Mouse (Mus musculus): ENCODE measurements at regions not wholly inside any gene's neighbourhood (a gene's known extent, or its start where the extent isn't known, plus 50 kb on each side); places are given as distances from the start of the nearest gene placed in this dataset.
"Not testable (repeated sequence)": the region's sequence is repeated elsewhere in the genome, so short reads cannot be mapped to it uniquely, and the experiment has no call there.

DNA sequence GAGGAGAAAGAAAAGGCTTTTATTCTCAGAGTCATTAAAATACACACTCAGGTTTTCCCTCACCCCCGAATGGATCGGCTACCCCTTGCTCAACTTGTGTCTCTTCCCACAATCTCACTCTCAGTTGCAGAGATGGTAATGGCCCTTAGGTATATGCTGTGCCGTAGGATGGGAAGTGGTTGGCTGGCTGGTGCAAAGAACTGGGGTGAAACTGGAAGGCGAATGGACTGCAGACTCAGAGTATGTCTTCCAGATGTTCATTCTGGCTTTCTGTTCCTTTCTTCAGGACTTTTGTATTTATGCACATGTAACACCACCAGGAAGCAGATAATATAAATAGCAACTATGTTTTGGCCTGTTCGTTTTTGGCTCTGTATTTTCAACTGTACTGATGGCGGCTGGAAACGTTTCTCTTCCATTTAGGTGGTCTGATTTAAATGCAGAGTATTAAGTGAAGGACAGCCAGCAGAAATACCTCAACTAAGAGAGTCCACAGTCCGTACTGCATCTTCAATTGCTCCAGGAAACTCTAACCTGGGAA is 188.0 kb upstream of the Daam1 start:
- Histone ChIP-seq H3K36me3 (no peaks in the 10 kb centered on the region), H3K4me1 (peaks cover 2% of the 10 kb centered on the region; the same call in 1 of the 2 replicates), H3K27ac (no peak overlapping the region), H3K27me3 (replicated peaks) (no peaks in the 10 kb centered on the region), H3K4me3 (no peak overlapping the region), H3K4me2 (replicated peaks) (no peak overlapping the region), H3K9me3 (no peaks in the 10 kb centered on the region), H3K9ac (no peak overlapping the region)
- no peak for ATAC-seq (ENCODE audit: low FRiP score, low read depth)
- WGBS: 76% methylated on average over 8 of the region's 8 CpGs

- no peaks in the 10 kb centered on the region for H3K4me1 ChIP-seq
- H3K36me3 ChIP-seq: no peaks in the 10 kb centered on the region
- ATAC-seq (ENCODE audit: low FRiP score, low read depth): no peak
- no peak overlapping the region for H3K4me2 ChIP-seq (replicated peaks)
- no peak overlapping the region for H3K4me3 ChIP-seq
- no peaks in the 10 kb centered on the region for H3K9me3 ChIP-seq
- WGBS: 61% methylated on average over 2 of the region's 2 CpGs
- no peaks in the 10 kb centered on the region for H3K27me3 ChIP-seq (replicated peaks)
- no peak overlapping the region for H3K27ac ChIP-seq
- H3K9ac ChIP-seq: no peak overlapping the region
These were observed 179.6 kb upstream of the Daam1 start for GRCm38 (mm10) chr12:71651251-71651650.

- H3K36me3 ChIP-seq: no peaks in the 10 kb centered on the region
- ATAC-seq (ENCODE audit: low FRiP score, low read depth): no peak
- WGBS: 80% methylated on average over 10 of the region's 10 CpGs
- H3K9ac ChIP-seq: no peak overlapping the region
- no peaks in the 10 kb centered on the region for H3K4me1 ChIP-seq
- H3K27ac ChIP-seq: no peak overlapping the region
- H3K27me3 ChIP-seq (replicated peaks): no peaks in the 10 kb centered on the region
- H3K9me3 ChIP-seq: no peaks in the 10 kb centered on the region
- H3K4me2 ChIP-seq (replicated peaks): no peak overlapping the region
- H3K4me3 ChIP-seq: no peak overlapping the region
These were observed 137.4 kb upstream of the Daam1 start for GRCm38 (mm10) chr12:71693346-71694038.

GRCm38 (mm10) chr12:71701753-71702152 is 129.1 kb upstream of the Daam1 start:
- no peak overlapping the region for H3K4me3 ChIP-seq
- no peak overlapping the region for H3K9ac ChIP-seq
- H3K27ac ChIP-seq: no peak overlapping the region
- ATAC-seq (ENCODE audit: low FRiP score, low read depth): no peak
- H3K4me1 ChIP-seq: no peaks in the 10 kb centered on the region
- WGBS: 86% methylated on average over 2 of the region's 2 CpGs
- 0 out of 2 replicates have a peak, but pooled peaks cover 5% of the 10 kb centered on the region for H3K9me3 ChIP-seq
- H3K4me2 ChIP-seq (replicated peaks): no peak overlapping the region
- H3K36me3 ChIP-seq: no peaks in the 10 kb centered on the region
- H3K27me3 ChIP-seq (replicated peaks): no peaks in the 10 kb centered on the region

DNA sequence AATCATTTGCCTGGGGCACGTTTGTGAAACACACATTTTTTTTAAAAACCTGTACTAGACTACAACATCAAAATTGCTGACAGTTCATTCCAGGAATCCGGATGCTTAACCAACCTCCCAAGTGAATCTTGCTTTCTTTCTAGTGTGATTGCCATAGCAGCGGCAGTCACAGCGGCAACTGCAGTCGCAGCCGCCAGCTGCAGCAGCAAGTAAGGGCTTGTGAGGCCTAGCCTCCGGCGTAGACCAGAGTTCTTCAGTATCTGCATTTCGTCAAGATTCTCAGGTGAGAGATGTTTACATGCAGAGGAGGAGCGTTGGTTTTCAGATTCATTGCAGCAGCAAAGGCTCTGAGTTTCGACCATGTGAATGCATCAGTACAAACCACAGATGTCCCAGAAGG is 128.7 kb upstream of the Daam1 start:
- 89% methylated on average over 11 of the region's 11 CpGs for WGBS
- no peak overlapping the region for H3K4me2 ChIP-seq (replicated peaks)
- H3K27me3 ChIP-seq (replicated peaks): no peaks in the 10 kb centered on the region
- no peak for ATAC-seq (ENCODE audit: low FRiP score, low read depth)
- no peak overlapping the region for H3K4me3 ChIP-seq
- no peak overlapping the region for H3K9ac ChIP-seq
- H3K9me3 ChIP-seq: 0 out of 2 replicates have a peak, but pooled peaks cover 5% of the 10 kb centered on the region
- H3K27ac ChIP-seq: no peak overlapping the region
- no peaks in the 10 kb centered on the region for H3K4me1 ChIP-seq
- H3K36me3 ChIP-seq: no peaks in the 10 kb centered on the region

DNA sequence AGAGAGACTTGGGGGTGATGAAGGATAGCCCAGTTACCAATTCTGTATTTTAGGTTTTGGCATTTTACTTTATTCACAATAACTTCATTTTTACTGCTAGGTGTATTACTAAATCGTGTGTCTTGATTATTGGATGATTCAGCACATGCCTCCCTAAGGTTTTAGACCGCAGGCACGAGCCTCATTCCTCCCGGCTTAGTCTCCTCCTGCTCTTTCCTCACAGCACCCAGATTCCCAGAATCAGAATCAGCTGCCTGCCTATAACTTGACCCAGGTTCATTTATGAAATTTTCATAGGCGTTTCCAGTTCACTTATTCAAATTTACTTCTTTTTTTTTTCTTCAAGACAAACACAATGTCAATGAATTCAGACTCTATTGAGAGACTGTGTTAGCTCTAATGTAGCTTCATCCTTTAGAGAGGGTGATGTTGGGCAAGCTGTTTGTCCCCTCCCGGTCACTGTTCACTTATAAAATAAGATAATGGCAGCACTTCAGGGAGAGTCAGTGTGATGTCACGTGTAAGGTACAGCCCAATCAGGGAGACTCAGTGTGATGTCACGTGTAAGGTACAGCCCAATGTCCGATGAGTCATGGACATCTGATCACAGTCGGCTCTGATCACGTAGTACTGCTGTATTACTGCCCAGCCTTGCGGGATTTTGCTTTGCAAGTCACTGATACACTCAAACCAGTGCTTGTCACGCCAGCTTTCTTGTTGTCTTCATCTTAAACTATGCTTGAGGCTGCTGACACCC is 127.6 kb upstream of the Daam1 start:
- 85% methylated on average over 13 of the region's 13 CpGs for WGBS
- H3K9ac ChIP-seq: no peak overlapping the region
- ATAC-seq (ENCODE audit: low FRiP score, low read depth): no peak
- no peaks in the 10 kb centered on the region for H3K27me3 ChIP-seq (replicated peaks)
- H3K4me3 ChIP-seq: no peak overlapping the region
- no peaks in the 10 kb centered on the region for H3K4me1 ChIP-seq
- H3K9me3 ChIP-seq: 0 out of 2 replicates have a peak, but pooled peaks cover 5% of the 10 kb centered on the region
- H3K36me3 ChIP-seq: no peaks in the 10 kb centered on the region
- no peak overlapping the region for H3K27ac ChIP-seq
- H3K4me2 ChIP-seq (replicated peaks): no peak overlapping the region

- no peak overlapping the region for H3K4me3 ChIP-seq
- WGBS: 78% methylated on average over 6 of the region's 6 CpGs
- H3K27ac ChIP-seq: no peak overlapping the region
- no peaks in the 10 kb centered on the region for H3K9me3 ChIP-seq
- no peaks in the 10 kb centered on the region for H3K27me3 ChIP-seq (replicated peaks)
- ATAC-seq (ENCODE audit: low FRiP score, low read depth): no peak
- no peaks in the 10 kb centered on the region for H3K4me1 ChIP-seq
- no peak overlapping the region for H3K4me2 ChIP-seq (replicated peaks)
- H3K36me3 ChIP-seq: no peaks in the 10 kb centered on the region
- H3K9ac ChIP-seq: no peak overlapping the region
These were observed 126.4 kb upstream of the Daam1 start for GRCm38 (mm10) chr12:71704431-71704830.

GRCm38 (mm10) chr12:71707727-71708369 is 123.0 kb upstream of the Daam1 start:
- Histone ChIP-seq H3K27me3 (replicated peaks) (no peaks in the 10 kb centered on the region), H3K4me2 (replicated peaks) (no peak overlapping the region), H3K4me1 (no peaks in the 10 kb centered on the region), H3K27ac (no peak overlapping the region), H3K4me3 (no peak overlapping the region), H3K9ac (no peak overlapping the region), H3K36me3 (no peaks in the 10 kb centered on the region), H3K9me3 (no peaks in the 10 kb centered on the region)
- ATAC-seq (ENCODE audit: low FRiP score, low read depth): no peak
- WGBS: 27% methylated on average over 10 of the region's 10 CpGs

GRCm38 (mm10) chr12:71714606-71715005 is 116.3 kb upstream of the Daam1 start:
- no peak for ATAC-seq (ENCODE audit: low FRiP score, low read depth)
- WGBS: 67% methylated on average over 7 of the region's 7 CpGs
- H3K36me3 ChIP-seq: no peaks in the 10 kb centered on the region

DNA sequence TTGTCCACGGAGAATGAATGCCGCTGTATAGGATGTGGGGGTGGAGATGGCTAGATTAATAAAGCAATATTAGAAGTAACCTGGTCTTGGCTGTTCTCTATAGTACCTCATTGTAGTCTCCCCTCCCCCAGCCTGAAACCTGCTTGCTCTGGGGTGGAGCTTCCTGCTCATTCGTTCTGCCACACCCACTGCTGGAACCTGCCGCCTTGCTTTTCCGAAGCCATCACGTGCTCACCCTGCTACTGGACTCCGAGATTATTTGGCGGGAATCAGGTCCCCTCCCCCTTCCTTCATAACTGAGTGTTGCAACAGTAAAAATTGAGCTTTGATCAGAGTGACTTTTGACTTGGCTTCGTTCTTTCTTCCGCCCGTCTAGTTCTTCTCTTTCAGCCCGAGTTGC is 112.5 kb upstream of the Daam1 start:
- H3K9ac ChIP-seq; H3K4me1 ChIP-seq; H3K4me3 ChIP-seq; H3K9me3 ChIP-seq; H3K27me3 ChIP-seq (replicated peaks); H3K27ac ChIP-seq; H3K4me2 ChIP-seq (replicated peaks); H3K36me3 ChIP-seq; ATAC-seq (ENCODE audit: low FRiP score, low read depth): not testable (repeated sequence)
- 75% methylated on average over 12 of the region's 12 CpGs for WGBS

More at GRCm38 (mm10) chr12:71714606-71715005, 116.3 kb upstream of the Daam1 start:
- H3K4me2 ChIP-seq (replicated peaks): no peak overlapping the region
- no peak overlapping the region for H3K4me3 ChIP-seq
- H3K27ac ChIP-seq: no peak overlapping the region
- H3K9me3 ChIP-seq: no peaks in the 10 kb centered on the region
- no peak overlapping the region for H3K9ac ChIP-seq
- H3K4me1 ChIP-seq: no peaks in the 10 kb centered on the region
- H3K27me3 ChIP-seq (replicated peaks): no peaks in the 10 kb centered on the region

- no peaks in the 10 kb centered on the region for H3K4me1 ChIP-seq
- no peak overlapping the region for H3K27ac ChIP-seq
- no peak overlapping the region for H3K4me2 ChIP-seq (replicated peaks)
- H3K9me3 ChIP-seq: no peaks in the 10 kb centered on the region
- H3K9ac ChIP-seq: no peak overlapping the region
- 77% methylated on average over 7 of the region's 7 CpGs for WGBS
- no peaks in the 10 kb centered on the region for H3K27me3 ChIP-seq (replicated peaks)
- ATAC-seq (ENCODE audit: low FRiP score, low read depth): no peak
- no peak overlapping the region for H3K4me3 ChIP-seq
- no peaks in the 10 kb centered on the region for H3K36me3 ChIP-seq
These were observed 112.0 kb upstream of the Daam1 start for GRCm38 (mm10) chr12:71718911-71719310.

GRCm38 (mm10) chr12:71725140-71725539 is 105.7 kb upstream of the Daam1 start:
- Histone ChIP-seq H3K9me3 (no peaks in the 10 kb centered on the region), H3K27me3 (replicated peaks) (no peaks in the 10 kb centered on the region), H3K9ac (no peak overlapping the region), H3K4me2 (replicated peaks) (no peak overlapping the region), H3K4me3 (no peak overlapping the region), H3K4me1 (no peaks in the 10 kb centered on the region), H3K36me3 (no peaks in the 10 kb centered on the region), H3K27ac (no peak overlapping the region)
- ATAC-seq (ENCODE audit: low FRiP score, low read depth): no peak
- WGBS: 40% methylated on average over 5 of the region's 5 CpGs
